Mouse (Mus musculus) stomach, embryonic 14.5 days (tissue): ENCODE results near the gene Crip1. TPM values are rescaled to one million over a fixed set of nuclear protein-coding genes. Genes with fewer than 3 reads are reported as not detected.

ENCODE experiments used
- ATAC-seq: fragments of 200-750 bp; cut with Nextera tagmentation; 2 replicates; pipeline ENCODE4 v1.8.0; 2017; ENCODE audit warnings: low read depth, moderate TSS enrichment; ENCODE audit not compliant: insufficient number of reproducible peaks, insufficient read depth, low FRiP score
- H3K27ac ChIP-seq: fragments of 300-500 bp; sonication (generic); 2 replicates; pipeline ENCODE4 v1.5.1; 2014; ENCODE audit warnings: mild to moderate bottlenecking, low read length, moderate library complexity, mixed read lengths
- H3K27me3 ChIP-seq: fragments of 300-500 bp; sonication (generic); 2 replicates; pipeline ENCODE4 v1.6.1; 2014; ENCODE audit warnings: low read length, control low read depth, mixed read lengths; ENCODE audit not compliant: control insufficient read depth, insufficient read depth
- H3K36me3 ChIP-seq: fragments of 300-500 bp; sonication (generic); 2 replicates; pipeline ENCODE4 v1.6.1; 2014; ENCODE audit warnings: mild to moderate bottlenecking, control low read depth, low read length, moderate library complexity, mixed read lengths; ENCODE audit not compliant: control insufficient read depth, insufficient read depth
- H3K4me1 ChIP-seq: fragments of 300-500 bp; sonication (generic); 2 replicates; pipeline ENCODE4 v1.6.1; 2014; ENCODE audit warnings: low read length, control low read depth, mixed read lengths; ENCODE audit not compliant: control insufficient read depth, insufficient read depth
- H3K4me2 ChIP-seq: fragments of 300-500 bp; sonication (generic); replicated peaks from 2 replicates; pipeline ENCODE4 v1.6.1; 2014; ENCODE audit warnings: low read depth, low read length, control low read depth
- H3K4me3 ChIP-seq: fragments of 300-500 bp; sonication (generic); 2 replicates; pipeline ENCODE4 v1.5.1; 2014; ENCODE audit warnings: low read depth, low read length, control low read depth
- H3K9ac ChIP-seq: fragments of 300-500 bp; sonication (generic); replicated peaks from 2 replicates; pipeline ENCODE4 v1.6.1; 2014; ENCODE audit warnings: low read depth, mild to moderate bottlenecking, control low read depth, low read length, moderate library complexity, mixed read lengths
- H3K9me3 ChIP-seq: fragments of 300-500 bp; sonication (generic); 2 replicates; pipeline ENCODE4 v1.6.1; 2016; ENCODE audit warnings: low read depth, low read length, control low read depth; ENCODE audit not compliant: control insufficient read depth
- WGBS: fragments of 180-500 bp; shearing (Covaris S2); extraction: QIAGEN DNeasy Blood & Tissue Kit; methylation state at CpG from one replicate; pipeline ENCODE4 v1.1.7; 2014; 5-methylcytosine and 5-hydroxymethylcytosine counted together
- polyA plus RNA-seq: library from polyadenylated mRNA; unstranded; fragments of >200 nt; fragmentation: Nextera tagmentation; extraction: Ambion mirVana; gene quantifications from 2 replicates; pipeline ENCODE4 v1.2.1, GENCODE M21; 2014

The Crip1 gene
- polyA plus RNA-seq, 1 experiment from 2014 or later: 261 TPM

GRCm38 (mm10) chr12:113168031-113168536, 22.0 kb downstream of the Crip1 start:
- peaks cover 2% of the 10 kb centered on the region; the same call in 1 of the 2 replicates for H3K36me3 ChIP-seq
- H3K9me3 ChIP-seq: no peaks in the 10 kb centered on the region
- 75% methylated on average over 9 of the region's 9 CpGs for WGBS
- H3K4me3 ChIP-seq: no peak overlapping the region
- ATAC-seq: no peak
- H3K27ac ChIP-seq: no peak overlapping the region
- H3K4me1 ChIP-seq: no peaks in the 10 kb centered on the region
- H3K27me3 ChIP-seq: no peaks in the 10 kb centered on the region
- H3K9ac ChIP-seq: no peak overlapping the region
- no peak overlapping the region for H3K4me2 ChIP-seq

- H3K9ac ChIP-seq: no peak overlapping the region
- WGBS: 85% methylated on average over 18 of the region's 18 CpGs
- no peaks in the 10 kb centered on the region for H3K36me3 ChIP-seq
- no peak for ATAC-seq
- H3K9me3 ChIP-seq: no peaks in the 10 kb centered on the region
- H3K27ac ChIP-seq: no peak overlapping the region
- H3K27me3 ChIP-seq: no peaks in the 10 kb centered on the region
- no peaks in the 10 kb centered on the region for H3K4me1 ChIP-seq
- no peak overlapping the region for H3K4me3 ChIP-seq
- no peak overlapping the region for H3K4me2 ChIP-seq
Observed at GRCm38 (mm10) chr12:113176960-113177725, 31.0 kb downstream of the Crip1 start.

- WGBS: 39% methylated on average over 4 of the region's 4 CpGs
- H3K9ac ChIP-seq: no peak overlapping the region
- no peak overlapping the region for H3K27ac ChIP-seq
- no peaks in the 10 kb centered on the region for H3K9me3 ChIP-seq
- H3K27me3 ChIP-seq: no peaks in the 10 kb centered on the region
- H3K4me3 ChIP-seq: no peak overlapping the region
- H3K4me1 ChIP-seq: 0 out of 2 replicates have a peak, but pooled peaks cover under 1% of the 10 kb centered on the region
- H3K4me2 ChIP-seq: no peak overlapping the region
- no peak for ATAC-seq
- no peaks in the 10 kb centered on the region for H3K36me3 ChIP-seq
Observed at GRCm38 (mm10) chr12:113181020-113181419, 34.9 kb downstream of the Crip1 start.

GRCm38 (mm10) chr12:113184945-113185344, 38.8 kb downstream of the Crip1 start:
- H3K4me3 ChIP-seq: no peak overlapping the region
- H3K9ac ChIP-seq: no peak overlapping the region
- no peaks in the 10 kb centered on the region for H3K9me3 ChIP-seq
- H3K36me3 ChIP-seq: no peaks in the 10 kb centered on the region; the same call in 1 of the 2 replicates
- no peak overlapping the region; the same call in 1 of the 2 replicates for H3K4me2 ChIP-seq
- 59% methylated on average over 5 of the region's 5 CpGs for WGBS
- peaks cover 13% of the 10 kb centered on the region; the same call in 1 of the 2 replicates for H3K4me1 ChIP-seq
- H3K27ac ChIP-seq: no peak overlapping the region
- peaks cover 5% of the 10 kb centered on the region; the same call in 1 of the 2 replicates for H3K27me3 ChIP-seq
- no peak for ATAC-seq

- Histone ChIP-seq H3K27ac (no peak within 1 kb of the TSS), H3K9ac (peak within 1 kb of the TSS; percentile 42), H3K4me2 (peak within 1 kb of the TSS; percentile 84), H3K4me1 (peaks cover 13% of the 10 kb centered on the region; the same call in 1 of the 2 replicates), H3K9me3 (no peaks in the 10 kb centered on the region), H3K27me3 (peaks cover 5% of the 10 kb centered on the region; the same call in 1 of the 2 replicates), H3K4me3 (peak within 1 kb of the TSS; percentile 54), H3K36me3 (no peaks in the 10 kb centered on the region; the same call in 1 of the 2 replicates)
- peak; percentile 17; the same call in 1 of the 2 replicates for ATAC-seq
- WGBS: 2% methylated on average over 62 of the region's 63 CpGs
Observed at GRCm38 (mm10) chr12:113185442-113186291, 39.6 kb downstream of the Crip1 start, which contains the start of gene Tmem121. Gene Tmem121, plus strand, starts transcription at chr12:113185930.

- WGBS: 42% methylated on average over 12 of the region's 12 CpGs
- Histone ChIP-seq H3K27ac (no peak overlapping the region), H3K4me2 (peak overlapping the region; percentile 84), H3K4me1 (peaks cover 13% of the 10 kb centered on the region; the same call in 1 of the 2 replicates), H3K27me3 (peaks cover 5% of the 10 kb centered on the region; the same call in 1 of the 2 replicates), H3K36me3 (no peaks in the 10 kb centered on the region; the same call in 1 of the 2 replicates), H3K9me3 (no peaks in the 10 kb centered on the region), H3K9ac (peak overlapping the region; percentile 42), H3K4me3 (peak overlapping the region; percentile 54)
- ATAC-seq: no peak
Observed at GRCm38 (mm10) chr12:113186326-113187010, 40.4 kb downstream of the Crip1 start.

- H3K9ac ChIP-seq: no peak overlapping the region
Observed at GRCm38 (mm10) chr12:113187011-113187375, 40.9 kb downstream of the Crip1 start.

More at GRCm38 (mm10) chr12:113187011-113187375, 40.9 kb downstream of the Crip1 start:
- no peaks in the 10 kb centered on the region; the same call in 1 of the 2 replicates for H3K36me3 ChIP-seq
- no peak for ATAC-seq
- WGBS: 59% methylated on average over 4 of the region's 4 CpGs
- no peaks in the 10 kb centered on the region for H3K9me3 ChIP-seq
- H3K27me3 ChIP-seq: peaks cover 5% of the 10 kb centered on the region; the same call in 1 of the 2 replicates
- peak overlapping the region; percentile 26; the same call in 1 of the 2 replicates for H3K4me3 ChIP-seq
- no peak overlapping the region for H3K27ac ChIP-seq
- peaks cover 13% of the 10 kb centered on the region; the same call in 1 of the 2 replicates for H3K4me1 ChIP-seq
- peak overlapping the region; percentile 84 for H3K4me2 ChIP-seq
